Mouse (Mus musculus) layer of hippocampus, postnatal 25 days (tissue): ENCODE results near the gene Zfp808. TPM values are rescaled to one million over a fixed set of nuclear protein-coding genes. Genes with fewer than 3 reads are reported as not detected.
"Not testable (repeated sequence)": the region's sequence is repeated elsewhere in the genome, so short reads cannot be mapped to it uniquely, and the experiment has no call there.

Experiments
- DNase-seq, 2 experiments: peaks; one replicate each; pipeline ENCODE4 v3.0.0; 2022; ENCODE audit warnings: mixed read lengths in 2 of 2, low spot score in 1 of 2; ENCODE audit errors: extremely low spot score in 1 of 2
- total RNA-seq, 2 experiments: library from RNA; stranded (reverse); gene quantifications; 2 replicates each; pipeline ENCODE4 v1.2.3; 2021

Zfp808 gene
- total RNA-seq, result 1 to 10 TPM; 3.3 to 7.0 TPM

DNA sequence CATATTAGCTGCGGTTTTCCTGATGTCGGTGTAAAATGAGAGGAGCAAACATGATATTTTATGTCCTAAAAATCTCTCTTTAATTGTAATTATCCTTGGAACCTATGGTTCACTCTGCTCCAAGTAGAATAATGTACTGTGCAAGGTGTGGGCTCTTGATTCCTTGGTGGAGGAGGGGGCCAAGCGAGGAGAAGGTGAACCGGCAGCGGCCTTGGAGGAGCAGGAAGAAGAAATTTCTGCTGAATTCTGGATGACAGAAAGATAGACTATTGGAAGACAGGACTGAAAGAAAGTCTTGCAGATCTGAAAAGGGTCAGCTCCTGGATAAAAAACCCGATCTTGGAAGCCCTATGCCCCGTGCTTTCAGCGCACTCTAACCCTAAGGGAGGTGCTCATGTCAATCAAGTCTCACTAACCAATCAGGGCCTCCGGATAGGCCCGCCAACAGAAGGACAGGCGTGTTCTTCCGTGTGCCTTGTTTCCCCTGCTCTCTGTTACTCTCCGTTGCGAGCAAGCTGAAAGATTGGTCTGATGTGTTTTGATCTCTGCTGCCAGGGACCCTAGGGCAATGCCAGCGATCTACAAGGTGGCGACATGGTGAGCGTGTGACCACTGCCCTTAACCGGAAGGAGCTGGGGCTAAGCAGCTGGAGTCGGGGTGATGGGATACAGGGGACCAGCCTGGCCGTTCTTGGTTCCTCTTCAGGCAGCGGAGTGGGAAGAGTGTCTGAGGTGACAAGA lies at the start of gene Zfp808:
Gene Zfp808 (plus strand): TSS at position 455 of the 740 bp plus-strand sequence.
- peak; percentile 4 to 11 for DNase-seq

DNA sequence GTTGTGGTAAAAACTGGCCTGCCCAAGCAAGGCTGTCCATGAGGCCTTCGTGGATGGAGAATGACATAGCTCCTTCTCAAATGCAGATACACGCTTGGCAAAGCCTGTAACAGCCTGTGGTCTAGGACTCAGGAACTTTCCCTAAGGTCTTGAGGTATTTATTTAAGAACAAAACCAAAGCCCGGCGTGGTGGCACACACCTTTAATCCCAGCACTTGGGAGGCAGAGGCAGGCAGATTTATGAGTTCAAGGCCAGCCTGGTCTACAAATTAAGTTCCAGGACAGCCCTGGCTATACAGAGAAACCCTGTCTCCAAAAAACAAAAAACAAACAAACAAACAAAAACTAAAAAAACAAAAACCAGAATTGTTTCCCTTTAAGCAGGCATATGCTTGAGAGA lies 30.9 kb upstream of the Zfp808 start:
- not testable (repeated sequence) for DNase-seq

DNA sequence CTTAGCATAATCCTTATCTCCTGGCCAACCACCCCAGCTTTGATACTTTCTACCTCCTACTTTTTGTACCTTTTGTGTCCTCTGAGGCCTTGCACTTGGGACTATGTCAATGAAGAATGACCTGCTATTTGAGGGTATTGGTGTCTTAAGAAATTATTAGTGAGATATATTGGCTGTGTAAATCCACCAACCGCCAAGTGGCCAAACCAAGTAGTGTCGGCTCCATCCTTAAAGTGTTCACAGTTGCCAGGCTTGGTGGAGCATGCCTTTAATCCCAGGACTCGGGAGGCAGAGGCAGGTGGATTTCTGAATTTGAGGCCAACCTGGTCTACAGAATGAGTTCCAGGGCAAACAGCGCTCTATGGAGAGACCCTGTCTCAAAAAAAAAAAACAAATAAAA lies 30.2 kb upstream of the Zfp808 start:
- DNase-seq, result not testable (repeated sequence)

DNA sequence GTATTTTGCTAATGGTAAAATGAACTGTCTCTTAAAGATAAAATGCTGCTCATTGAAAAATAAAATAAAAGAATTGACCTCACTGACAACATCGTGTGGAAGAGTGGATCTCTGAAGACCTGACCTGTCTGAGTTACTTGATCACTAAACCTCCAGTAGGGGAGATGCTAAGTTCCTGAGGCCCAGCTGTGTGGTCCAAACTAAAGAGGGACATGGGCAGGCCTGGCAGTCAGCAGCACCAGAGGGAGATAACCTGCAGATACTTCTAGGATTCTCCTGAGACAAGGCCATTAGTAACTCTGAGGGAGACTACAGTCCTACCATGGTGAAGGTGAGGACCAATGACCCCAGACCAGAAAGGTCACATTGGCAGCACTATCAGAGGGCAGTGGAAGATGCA lies 27.3 kb upstream of the Zfp808 start:
- DNase-seq, result not testable (repeated sequence)

DNA sequence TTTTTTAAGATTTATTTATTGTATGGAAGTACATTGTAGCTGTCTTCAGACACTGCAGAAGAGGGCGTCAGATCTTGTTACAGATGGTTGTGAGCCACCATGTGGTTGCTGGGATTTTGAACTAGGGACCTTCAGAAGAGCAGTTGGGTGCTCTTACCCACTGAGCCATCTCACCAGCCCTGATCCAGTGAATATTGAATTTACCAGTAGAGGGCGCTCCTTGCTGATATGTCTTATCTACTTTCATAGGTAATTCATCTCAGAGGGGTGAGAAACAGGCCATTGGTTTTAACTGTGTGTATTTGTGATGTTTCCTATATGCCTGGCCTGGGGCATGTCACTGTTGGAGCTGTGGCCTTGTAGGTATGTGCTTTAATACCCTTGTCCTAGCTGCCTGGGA lies 13.8 kb upstream of the Zfp808 start:
- DNase-seq, result not testable (repeated sequence)

DNA sequence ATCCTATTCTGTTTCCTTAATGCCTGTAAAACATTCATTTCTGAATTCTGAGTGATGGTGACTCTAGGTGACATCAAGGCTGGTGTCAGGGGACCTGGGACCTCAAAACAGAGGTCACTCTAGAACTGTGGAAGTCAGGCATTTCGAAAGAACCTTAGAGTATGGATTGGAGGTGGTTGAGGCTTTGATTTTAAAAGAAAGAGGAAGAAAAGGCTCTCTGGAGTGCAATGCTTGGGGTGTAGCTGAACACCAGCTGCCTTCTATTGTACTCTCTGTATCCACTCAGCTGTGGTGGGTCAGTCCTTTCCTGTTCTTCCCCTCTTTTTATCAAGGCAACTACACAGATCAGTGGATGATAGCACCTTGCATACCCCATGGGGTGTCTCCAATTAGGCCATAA lies 8.1 kb upstream of the Zfp808 start:
- DNase-seq, result not testable (repeated sequence)

DNA sequence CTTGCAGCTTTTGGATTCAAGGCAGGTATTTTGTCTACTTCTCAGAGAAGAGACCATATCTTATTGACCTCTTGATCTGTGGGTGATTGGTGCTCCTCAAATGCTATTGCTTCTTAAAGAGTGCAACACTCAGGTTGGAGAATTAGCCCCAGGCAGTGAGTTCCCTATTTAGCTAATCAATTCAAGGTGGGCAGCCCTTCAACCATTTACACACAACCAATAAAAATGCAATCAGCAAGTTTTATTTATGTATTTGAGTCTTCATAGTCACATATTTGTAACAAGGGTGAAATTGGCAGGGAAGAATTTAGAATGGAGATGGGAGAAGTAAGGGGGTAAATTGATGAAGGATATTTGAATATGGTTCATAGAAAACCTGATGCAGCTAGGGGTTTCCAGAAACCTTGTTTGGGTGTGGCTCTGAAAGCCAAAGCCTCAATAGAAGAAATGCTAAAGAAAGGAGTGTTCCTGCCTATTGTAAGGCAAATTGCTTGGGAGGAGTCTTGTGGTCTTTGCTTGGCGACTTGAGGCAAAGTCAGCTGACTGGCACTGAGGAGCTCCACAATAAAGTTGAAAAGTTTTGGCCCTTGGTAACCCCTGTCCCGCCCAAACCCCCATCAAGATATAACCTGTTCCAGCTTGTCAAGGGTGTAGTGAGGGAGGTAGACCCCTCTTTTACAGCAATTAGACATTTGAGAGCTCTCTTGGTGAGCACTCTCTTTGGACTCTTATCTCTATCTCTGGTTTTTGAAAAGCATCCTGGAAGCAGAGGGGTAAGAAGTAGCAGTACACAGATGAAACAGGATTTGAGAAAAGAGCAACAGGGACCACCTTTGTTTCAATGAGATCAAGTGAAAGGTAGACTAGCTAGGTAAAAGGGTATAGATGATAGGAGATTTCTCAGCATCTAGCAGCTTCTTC lies 52.4 kb downstream of the Zfp808 start:
- not testable (repeated sequence) for DNase-seq

DNA sequence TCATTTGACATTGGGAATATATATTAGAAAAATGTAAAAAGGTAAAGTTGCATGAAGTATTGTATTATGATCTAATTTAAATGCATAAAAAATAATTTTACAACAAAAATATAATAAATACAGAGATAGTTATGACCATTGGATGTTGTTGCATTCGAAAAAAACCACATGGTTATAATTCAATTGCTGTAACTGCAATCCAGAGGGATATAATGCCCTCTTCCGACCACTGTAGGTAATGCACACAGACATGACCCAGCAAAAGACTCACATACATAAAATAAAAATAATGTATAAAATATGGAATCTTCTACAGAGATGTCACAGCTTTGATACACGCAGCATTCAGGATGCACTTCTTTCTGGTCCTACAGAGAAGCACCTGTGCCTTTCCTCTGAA lies 115.6 kb downstream of the Zfp808 start:
- no peak for DNase-seq

DNA sequence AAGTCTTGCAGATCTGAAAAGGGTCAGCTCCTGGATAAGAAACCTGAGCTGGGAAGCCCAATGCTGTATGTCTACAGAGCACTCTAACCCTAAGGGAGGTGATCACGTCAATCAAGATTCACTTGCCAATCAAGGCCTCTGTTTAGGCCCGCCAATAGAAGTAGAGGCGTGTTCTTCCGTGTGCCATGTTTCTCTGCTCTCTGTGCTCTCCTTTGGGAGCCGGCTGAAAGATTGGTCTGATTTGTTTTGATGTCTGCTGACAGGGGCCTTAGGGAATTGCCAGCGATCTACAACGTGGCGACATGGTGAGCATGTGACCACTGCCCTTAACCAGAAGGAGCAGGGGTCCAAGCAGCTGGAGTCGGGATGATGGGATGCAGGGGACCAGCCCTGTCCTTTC lies 125.5 kb downstream of the Zfp808 start:
- not testable (repeated sequence) for DNase-seq

DNA sequence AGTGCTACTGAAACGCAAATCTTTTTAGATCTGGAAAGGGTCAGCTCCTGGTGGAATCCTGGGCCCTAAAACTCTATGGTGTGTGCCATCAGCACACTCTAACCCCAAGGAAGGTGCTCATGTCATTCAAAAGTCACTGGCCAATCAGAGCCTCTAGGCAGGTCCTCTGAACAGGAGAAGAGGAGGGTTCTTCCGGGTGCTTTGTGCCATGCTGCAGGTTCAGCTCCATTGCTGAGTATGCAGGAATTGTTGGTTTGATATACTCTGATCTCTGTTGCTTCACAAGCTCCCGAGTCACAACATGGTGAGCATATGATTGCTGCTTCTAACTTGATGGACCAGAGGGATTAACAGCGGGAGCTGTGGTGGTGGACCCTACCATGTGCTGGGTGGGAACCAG lies 133.7 kb downstream of the Zfp808 start:
- DNase-seq, result no peak
